Mouse (Mus musculus) MEL (cell line): ENCODE measurements at regions not wholly inside any gene's neighbourhood (a gene's known extent, or its start where the extent isn't known, plus 50 kb on each side); places are given as distances from the start of the nearest gene placed in this dataset.

ENCODE experiments used
- DNase-seq: peaks from one replicate; pipeline ENCODE4 v3.0.0; 2011; ENCODE audit warnings: low read depth, low spot score
- H3K27ac ChIP-seq: 2 replicates; pipeline ENCODE4 v1.5.1; 2012; ENCODE audit warnings: low read depth, mild to moderate bottlenecking, control low read depth, low read length, moderate library complexity; ENCODE audit not compliant: control insufficient read depth
- H3K27me3 ChIP-seq, 2 experiments: fragments of 150-350 bp in 1 of 2; sonication (generic) in 1 of 2; 2 replicates each; pipeline ENCODE4 v1.6.1; 2012; ENCODE audit warnings: low read length in 2 of 2, mild to moderate bottlenecking in 2 of 2, improper control_type of control experiment in 1 of 2, moderate library complexity in 1 of 2; ENCODE audit not compliant: insufficient read depth in 2 of 2, control insufficient read depth in 1 of 2
- H3K36me3 ChIP-seq, 2 experiments: 2 replicates each; pipeline ENCODE4 v1.6.1; 2012 to 2014; ENCODE audit warnings: low read length in 2 of 2, improper control_type of control experiment in 1 of 2, inconsistent platforms in 1 of 2, mild to moderate bottlenecking in 1 of 2; ENCODE audit not compliant: insufficient read depth in 2 of 2, control insufficient read depth in 1 of 2
- H3K4me1 ChIP-seq, 2 experiments: fragments of 150-350 bp in 1 of 2; sonication (generic) in 1 of 2; 2 replicates each; pipeline ENCODE4 v1.6.1; 2012; ENCODE audit warnings: low read length in 2 of 2, improper control_type of control experiment in 1 of 2, mild to moderate bottlenecking in 1 of 2; ENCODE audit not compliant: insufficient read depth in 2 of 2, control insufficient read depth in 1 of 2
- H3K4me3 ChIP-seq, 2 experiments: fragments of 150-350 bp in 1 of 2; sonication (generic) in 1 of 2; 2 replicates each; pipeline ENCODE4 v1.5.1; 2012; ENCODE audit warnings: low read depth in 2 of 2, low read length in 2 of 2, mild to moderate bottlenecking in 2 of 2, moderate library complexity in 2 of 2, control low read depth in 1 of 2, improper control_type of control experiment in 1 of 2; ENCODE audit not compliant: control insufficient read depth in 1 of 2, insufficient read depth in 1 of 2
- H3K79me2 ChIP-seq: 2 replicates; pipeline ENCODE4 v1.6.1; 2012; ENCODE audit warnings: mild to moderate bottlenecking, low read length, moderate library complexity; ENCODE audit not compliant: control insufficient read depth, poor library complexity, insufficient read depth
- H3K9ac ChIP-seq: 2 replicates; pipeline ENCODE4 v1.6.1; 2012; ENCODE audit warnings: low read depth, mild to moderate bottlenecking, control low read depth, low read length, moderate library complexity; ENCODE audit not compliant: control insufficient read depth, poor library complexity, severe bottlenecking
- H3K9me3 ChIP-seq: fragments of 150-350 bp; sonication (generic); replicated peaks from 2 replicates; pipeline ENCODE4 v1.6.1; 2012; ENCODE audit warnings: mild to moderate bottlenecking, low read length, improper control_type of control experiment, moderate library complexity; ENCODE audit not compliant: insufficient read depth
- BHLHE40 ChIP-seq: IDR thresholded peaks from 2 replicates; pipeline ENCODE4 v1.6.1; 2012; ENCODE audit warnings: low read depth, mild to moderate bottlenecking, inconsistent platforms, low read length, improper control_type of control experiment, borderline replicate concordance
- CHD2 ChIP-seq: IDR thresholded peaks from 2 replicates; pipeline ENCODE4 v1.6.1; 2011; ENCODE audit warnings: low read length, improper control_type of control experiment
- ELF1 ChIP-seq: IDR thresholded peaks from 2 replicates; pipeline ENCODE4 v1.6.1; 2014; ENCODE audit warnings: low read depth, mild to moderate bottlenecking, inconsistent platforms, low read length, improper control_type of control experiment, moderate library complexity
- EP300 ChIP-seq, 2 experiments: IDR thresholded peaks; 2 replicates each; pipeline ENCODE4 v1.6.1; 2011; ENCODE audit warnings: improper control_type of control experiment in 2 of 2, low read length in 2 of 2, low read depth in 1 of 2, mild to moderate bottlenecking in 1 of 2
- ETS1 ChIP-seq: IDR thresholded peaks from 2 replicates; pipeline ENCODE4 v1.6.1; 2012; ENCODE audit warnings: low read depth, mild to moderate bottlenecking, inconsistent platforms, low read length, improper control_type of control experiment, moderate library complexity
- GATA1 ChIP-seq: IDR thresholded peaks from 2 replicates; pipeline ENCODE4 v1.6.1; 2011; ENCODE audit warnings: low read depth, low read length, improper control_type of control experiment
- HCFC1 ChIP-seq: IDR thresholded peaks from 2 replicates; pipeline ENCODE4 v1.6.1; 2012; ENCODE audit warnings: low read depth, mild to moderate bottlenecking, inconsistent platforms, low read length, improper control_type of control experiment, moderate library complexity
- KAT2A ChIP-seq: conservative IDR thresholded peaks from 2 replicates; pipeline ENCODE4 v1.6.1; 2012; ENCODE audit warnings: low read depth, low read length, improper control_type of control experiment, inconsistent platforms
- MAX ChIP-seq: IDR thresholded peaks from 2 replicates; pipeline ENCODE4 v1.6.1; 2011; ENCODE audit warnings: low read length, improper control_type of control experiment
- MEF2A ChIP-seq: IDR thresholded peaks from 2 replicates; pipeline ENCODE4 v1.6.1; 2014; ENCODE audit warnings: low read depth, mild to moderate bottlenecking, inconsistent platforms, low read length, improper control_type of control experiment; ENCODE audit not compliant: poor library complexity, insufficient replicate concordance, severe bottlenecking; ENCODE audit errors: extremely low read depth
- POLR2A ChIP-seq, 2 experiments: IDR thresholded peaks; 2 replicates each; pipeline ENCODE4 v1.6.1; 2011 to 2012; ENCODE audit warnings: low read length in 2 of 2, mild to moderate bottlenecking in 2 of 2, control low read depth in 1 of 2, improper control_type of control experiment in 1 of 2, low read depth in 1 of 2, moderate library complexity in 1 of 2; ENCODE audit not compliant: control insufficient read depth in 1 of 2, insufficient read depth in 1 of 2, poor library complexity in 1 of 2
- RAD21 ChIP-seq: IDR thresholded peaks from 2 replicates; pipeline ENCODE4 v1.6.1; 2011; ENCODE audit warnings: mild to moderate bottlenecking, low read depth, low read length, improper control_type of control experiment
- SIN3A ChIP-seq: IDR thresholded peaks from 2 replicates; pipeline ENCODE4 v1.6.1; 2012; ENCODE audit warnings: low read length, improper control_type of control experiment, inconsistent platforms
- TAL1 ChIP-seq: IDR thresholded peaks from 2 replicates; pipeline ENCODE4 v1.6.1; 2012; ENCODE audit warnings: mild to moderate bottlenecking, inconsistent platforms, low read length, moderate library complexity, mixed read lengths
- TBP ChIP-seq: IDR thresholded peaks from 2 replicates; pipeline ENCODE4 v1.8.0; 2011; ENCODE audit warnings: low read depth, low read length, improper control_type of control experiment
- TCF12 ChIP-seq: IDR thresholded peaks from 2 replicates; pipeline ENCODE4 v1.6.1; 2014; ENCODE audit warnings: low read depth, mild to moderate bottlenecking, inconsistent platforms, low read length, improper control_type of control experiment, moderate library complexity
- USF2 ChIP-seq, 2 experiments: IDR thresholded peaks; 2 replicates each; pipeline ENCODE4 v1.6.1; 2011 to 2012; ENCODE audit warnings: improper control_type of control experiment in 2 of 2, low read length in 2 of 2, borderline replicate concordance in 1 of 2, inconsistent platforms in 1 of 2, low read depth in 1 of 2, mild to moderate bottlenecking in 1 of 2; ENCODE audit not compliant: insufficient read depth in 1 of 2
- ZKSCAN1 ChIP-seq: IDR thresholded peaks from 2 replicates; pipeline ENCODE4 v1.6.1; 2012; ENCODE audit warnings: low read depth, mild to moderate bottlenecking, inconsistent platforms, low read length, improper control_type of control experiment, moderate library complexity
- ZMIZ1 ChIP-seq: IDR thresholded peaks from 2 replicates; pipeline ENCODE4 v1.6.1; 2012; ENCODE audit warnings: low read depth, mild to moderate bottlenecking, inconsistent platforms, low read length, improper control_type of control experiment, moderate library complexity

DNA sequence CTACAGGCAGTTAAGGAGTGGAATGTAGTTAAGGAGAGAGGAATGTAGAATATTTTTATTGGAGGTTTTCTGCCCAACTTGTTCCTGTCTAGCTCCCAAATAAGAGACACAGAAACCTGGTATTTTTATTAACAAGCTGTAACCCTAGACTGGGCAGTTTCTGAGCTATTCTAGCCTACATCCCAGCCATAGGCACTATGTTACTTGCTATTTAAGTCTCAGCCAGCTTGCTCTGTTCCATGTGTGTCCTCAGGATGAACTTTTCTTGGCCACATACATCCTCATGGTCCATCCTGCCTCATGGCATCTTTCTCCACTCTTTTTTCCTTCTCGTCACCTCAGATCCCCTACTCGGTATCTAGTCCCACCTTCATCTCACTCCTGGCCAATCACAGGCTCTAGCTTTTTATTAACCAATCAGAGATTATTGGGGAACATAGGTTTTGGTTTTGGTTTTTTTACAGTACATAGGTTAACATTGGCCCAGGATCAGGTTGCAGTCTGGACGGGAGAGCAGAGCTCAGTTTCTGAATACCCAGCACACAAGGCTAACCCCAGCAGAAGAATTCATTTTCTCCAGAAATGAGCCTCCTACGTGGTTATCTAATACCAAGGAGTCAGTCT is 167.8 kb upstream of the Spats2l start:
- Histone ChIP-seq H3K4me3 (no peak overlapping the region), H3K79me2 (no peaks in the 10 kb centered on the region), H3K9me3 (no peaks in the 10 kb centered on the region), H3K27ac (no peak overlapping the region), H3K4me1 (no peaks in the 10 kb centered on the region), H3K27me3 (no peaks in the 10 kb centered on the region), H3K36me3 (no peaks in the 10 kb centered on the region), H3K9ac (no peak overlapping the region)
- TF ChIP-seq CHD2 (no peak), ETS1 (no peak), USF2 (IDR thresholded peaks at IDR 0.05; ENCODE audit: borderline replicate concordance in 1 of 2, insufficient read depth in 1 of 2, low read depth in 1 of 2, low read length in 2 of 2) (no peak), MEF2A (no peak), TAL1 (no peak), ZMIZ1 (no peak), TBP (no peak)
- no peak for DNase-seq

DNA sequence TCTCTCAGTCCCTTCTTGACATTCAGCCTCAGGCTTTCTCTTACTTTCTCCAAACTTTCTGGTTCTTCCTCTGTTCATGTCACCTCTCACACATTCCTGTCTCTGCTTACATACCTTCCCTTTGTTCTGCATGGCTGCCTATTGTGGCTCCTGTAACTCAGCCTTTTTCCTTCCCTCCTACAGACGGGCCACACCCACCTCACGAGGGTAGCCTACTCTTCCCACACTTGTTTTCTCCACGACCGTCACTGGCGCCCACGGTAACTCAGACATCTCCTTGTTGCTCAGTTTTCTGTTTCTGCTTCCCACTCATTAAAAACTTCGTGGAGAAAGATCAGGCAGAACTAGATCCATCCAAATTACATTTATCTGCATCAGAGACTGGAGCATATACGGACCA is 166.9 kb upstream of the Spats2l start:
- DNase-seq, result no peak
- Histone ChIP-seq H3K79me2 (no peaks in the 10 kb centered on the region), H3K36me3 (no peaks in the 10 kb centered on the region), H3K9ac (no peak overlapping the region), H3K4me1 (no peaks in the 10 kb centered on the region), H3K9me3 (no peaks in the 10 kb centered on the region), H3K27ac (no peak overlapping the region), H3K27me3 (no peaks in the 10 kb centered on the region), H3K4me3 (no peak overlapping the region)
- TF ChIP-seq BHLHE40 (no peak), GATA1 (no peak), KAT2A (no peak), ELF1 (no peak), POLR2A (IDR thresholded peaks at IDR 0.05; ENCODE audit: control insufficient read depth in 1 of 2, insufficient read depth in 1 of 2, low read depth in 1 of 2, low read length in 2 of 2, poor library complexity in 1 of 2) (no peak)

DNA sequence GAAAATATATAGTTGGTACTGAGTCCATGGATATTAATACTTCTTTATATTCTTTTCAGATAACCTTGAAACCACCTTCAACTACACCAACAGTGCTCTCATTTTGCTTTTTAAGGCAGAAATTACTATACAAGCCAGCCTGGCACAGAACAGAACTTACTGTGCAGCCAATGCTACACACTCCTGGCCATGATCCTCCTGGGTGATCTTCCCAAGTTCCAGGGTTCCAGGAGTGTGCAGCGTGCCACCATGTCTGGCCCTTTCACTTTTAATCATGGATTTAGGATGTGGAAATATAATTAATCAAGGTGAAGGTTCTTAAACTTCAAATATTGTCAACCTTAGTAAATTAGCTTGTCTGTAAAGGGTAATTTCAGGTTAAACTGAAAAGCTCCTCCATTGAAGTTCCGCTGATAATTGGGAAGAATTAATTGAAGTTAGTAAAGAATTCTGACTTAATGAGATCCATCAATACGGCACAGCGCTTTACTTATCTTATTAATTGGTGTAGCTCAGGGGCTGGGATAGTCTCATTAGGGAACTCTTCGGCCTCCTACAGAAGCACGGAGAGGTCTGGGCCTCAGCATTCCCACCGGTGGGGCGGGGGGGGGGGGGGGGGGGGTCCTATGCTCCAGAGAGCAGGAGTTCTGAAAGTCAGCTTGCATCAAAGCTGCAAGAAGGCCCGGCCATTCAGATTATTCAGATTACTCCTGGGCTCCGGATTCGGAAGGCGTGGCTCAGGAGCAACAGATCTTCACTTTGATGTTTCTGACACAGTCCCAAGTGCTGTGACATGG is 166.1 kb upstream of the Spats2l start:
- Histone ChIP-seq H3K36me3 (no peaks in the 10 kb centered on the region), H3K27me3 (no peaks in the 10 kb centered on the region), H3K9me3 (no peaks in the 10 kb centered on the region), H3K27ac (no peak overlapping the region), H3K79me2 (no peaks in the 10 kb centered on the region), H3K9ac (no peak overlapping the region), H3K4me1 (no peaks in the 10 kb centered on the region), H3K4me3 (no peak overlapping the region)
- TF ChIP-seq ZMIZ1, result no peak
- no peak for TF ChIP-seq MAX
- no peak for TF ChIP-seq TAL1
- TF ChIP-seq EP300 (IDR thresholded peaks at IDR 0.05; ENCODE audit: low read depth in 1 of 2, low read length in 2 of 2), result no peak
- no peak for TF ChIP-seq HCFC1
- no peak for TF ChIP-seq TCF12
- TF ChIP-seq ZKSCAN1, result no peak
- no peak for TF ChIP-seq SIN3A
- TF ChIP-seq RAD21, result no peak
- DNase-seq, result no peak
